12 mouse cellular contexts compared by ENCODE assay signal in genomic region chr8:114505351-114506347, GRCm38 (mm10).
A peak's percentile ranks its signal among the peaks of the same experiment; 100 is the strongest.
DNase-seq lines count a peak whose midpoint lies in the region; ATAC-seq and TF ChIP-seq lines count a peak whose summit lies in the region.
"Had no signal": no experiment of that assay in that cellular context is flagged by ENCODE, and none has a peak within 500 bp of the region (broad histone marks: within the 10 kb centered on the region; RNA-seq: fewer than 3 reads in every experiment).

No protein-coding gene starts in this region.

- H3K36me3 ChIP-seq in hindbrain, embryonic 13.5 days = no peaks in the 10 kb centered on the region
- no peaks in the 10 kb centered on the region for H3K36me3 ChIP-seq in hindbrain, embryonic 11.5 days (ENCODE audit: control insufficient read depth, insufficient read depth, low read length)
- H3K36me3 ChIP-seq in CH12.LX (replicated peaks in 1 of 2; ENCODE audit: control insufficient read depth in 1 of 2, insufficient read depth in 1 of 2, low read length in 1 of 2) = peaks cover 0 to 46% of the 10 kb centered on the region in 2 experiments
- no peaks in the 10 kb centered on the region for H3K36me3 ChIP-seq in embryonic facial prominence, embryonic 11.5 days (replicated peaks; ENCODE audit: control insufficient read depth, insufficient read depth, low read depth, low read length)
- no peaks in the 10 kb centered on the region for H3K36me3 ChIP-seq in limb, embryonic 12.5 days
- H3K36me3 ChIP-seq: hindbrain, embryonic 12.5 days; neural tube, embryonic 12.5 days had no signal

- no peaks in the 10 kb centered on the region; the same call in 1 of the 2 replicates for H3K27me3 ChIP-seq in hindbrain, embryonic 13.5 days
- H3K27me3 ChIP-seq in hindbrain, embryonic 11.5 days (ENCODE audit: control insufficient read depth, insufficient read depth, low read length) = no peaks in the 10 kb centered on the region
- no peaks in the 10 kb centered on the region for H3K27me3 ChIP-seq in CH12.LX (replicated peaks)
- no peaks in the 10 kb centered on the region for H3K27me3 ChIP-seq in embryonic facial prominence, embryonic 11.5 days (ENCODE audit: control insufficient read depth, insufficient read depth, low read length)
- peaks cover 22% of the 10 kb centered on the region; the same call in 1 of the 2 replicates for H3K27me3 ChIP-seq in limb, embryonic 12.5 days
- H3K27me3 ChIP-seq: neural tube, embryonic 12.5 days had no signal

- no peak overlapping the region for H3K4me2 ChIP-seq in hindbrain, embryonic 13.5 days
- no peak overlapping the region for H3K4me2 ChIP-seq in hindbrain, embryonic 11.5 days (replicated peaks; ENCODE audit: low read depth, low read length)
- no peak overlapping the region for H3K4me2 ChIP-seq in CH12.LX (ENCODE audit: insufficient read depth, low read depth, poor library complexity, severe bottlenecking)
- no peak overlapping the region; the same call in 1 of the 2 replicates for H3K4me2 ChIP-seq in embryonic facial prominence, embryonic 11.5 days (ENCODE audit: low read depth, low read length)
- H3K4me2 ChIP-seq in limb, embryonic 12.5 days = peak overlapping the region; percentile 43; the same call in 1 of the 2 replicates
- H3K4me2 ChIP-seq: neural tube, embryonic 12.5 days had no signal

- TF ChIP-seq CTCF in CH12.LX (conservative IDR thresholded peaks at IDR 0.05 in 1 of 2, IDR thresholded peaks at IDR 0.05 in 1 of 2; ENCODE audit: low read depth in 2 of 2, low read length in 2 of 2) = no peak
- no peak for TF ChIP-seq CTCF in left cerebral cortex, adult 2 months (IDR thresholded peaks at IDR 0.05)

- 85% methylated on average over 18 of the region's 18 CpGs for WGBS in hindbrain, embryonic 13.5 days
- WGBS in hindbrain, embryonic 11.5 days = 83% methylated on average over 18 of the region's 18 CpGs
- WGBS in embryonic facial prominence, embryonic 11.5 days = 73% methylated on average over 18 of the region's 18 CpGs
- WGBS in limb, embryonic 12.5 days = 70% methylated on average over 18 of the region's 18 CpGs

- no peak for TF ChIP-seq RAD21 in CH12.LX (IDR thresholded peaks at IDR 0.05; ENCODE audit: low read depth, low read length)

- peak overlapping the region; percentile 64; the same call in 1 of the 2 replicates for H3K27ac ChIP-seq in hindbrain, embryonic 13.5 days
- H3K27ac ChIP-seq in hindbrain, embryonic 11.5 days (ENCODE audit: low read depth, low read length) = no peak overlapping the region
- no peak overlapping the region for H3K27ac ChIP-seq in CH12.LX (ENCODE audit: insufficient read depth, low read depth)
- no peak overlapping the region for H3K27ac ChIP-seq in embryonic facial prominence, embryonic 11.5 days (replicated peaks; ENCODE audit: low read depth, low read length)
- H3K27ac ChIP-seq in limb, embryonic 12.5 days = no peak overlapping the region
- no peak overlapping the region for H3K27ac ChIP-seq in left cerebral cortex, adult 2 months
- H3K27ac ChIP-seq: neural tube, embryonic 12.5 days had no signal

- H3K4me3 ChIP-seq in hindbrain, embryonic 13.5 days = no peak overlapping the region
- H3K4me3 ChIP-seq in hindbrain, embryonic 11.5 days (ENCODE audit: low read depth, low read length) = no peak overlapping the region
- H3K4me3 ChIP-seq in CH12.LX (replicated peaks in 1 of 3; ENCODE audit: low read depth in 2 of 3, low read length in 2 of 3, poor library complexity in 1 of 3) = no peak overlapping the region
- no peak overlapping the region for H3K4me3 ChIP-seq in embryonic facial prominence, embryonic 11.5 days (ENCODE audit: low read depth, low read length)
- H3K4me3 ChIP-seq in limb, embryonic 12.5 days (replicated peaks) = no peak overlapping the region; the same call in 1 of the 2 replicates
- H3K4me3 ChIP-seq in left cerebral cortex, adult 2 months = no peak overlapping the region
- H3K4me3 ChIP-seq: hindbrain, embryonic 12.5 days; neural tube, embryonic 12.5 days had no signal

- no peak for TF ChIP-seq EP300 in CH12.LX (IDR thresholded peaks at IDR 0.05; ENCODE audit: low read length)

- peaks cover 54% of the 10 kb centered on the region for H3K4me1 ChIP-seq in hindbrain, embryonic 13.5 days (replicated peaks)
- H3K4me1 ChIP-seq in hindbrain, embryonic 11.5 days (replicated peaks; ENCODE audit: control insufficient read depth, insufficient read depth, low read length) = no peaks in the 10 kb centered on the region
- H3K4me1 ChIP-seq in CH12.LX (ENCODE audit: control insufficient read depth in 1 of 2, insufficient read depth in 2 of 2) = peaks cover 3 to 10% of the 10 kb centered on the region in 2 experiments
- peaks cover 7% of the 10 kb centered on the region for H3K4me1 ChIP-seq in embryonic facial prominence, embryonic 11.5 days (ENCODE audit: control insufficient read depth, insufficient read depth, low read length)
- H3K4me1 ChIP-seq in limb, embryonic 12.5 days (replicated peaks) = peaks cover 32% of the 10 kb centered on the region

- no peak for TF ChIP-seq POLR2A in CH12.LX (IDR thresholded peaks at IDR 0.05; ENCODE audit: low read depth, low read length)

- no peak overlapping the region for H3K9ac ChIP-seq in hindbrain, embryonic 13.5 days
- H3K9ac ChIP-seq in hindbrain, embryonic 11.5 days (ENCODE audit: low read depth, low read length) = no peak overlapping the region
- no peak overlapping the region for H3K9ac ChIP-seq in CH12.LX (ENCODE audit: insufficient read depth, low read depth)
- no peak overlapping the region for H3K9ac ChIP-seq in embryonic facial prominence, embryonic 11.5 days (replicated peaks; ENCODE audit: low read length)
- no peak overlapping the region for H3K9ac ChIP-seq in limb, embryonic 12.5 days (replicated peaks)
- H3K9ac ChIP-seq: hindbrain, embryonic 12.5 days; liver, postnatal 0 days; neural tube, embryonic 12.5 days had no signal

- DNase-seq in hindbrain, embryonic 11.5 days (ENCODE audit: low spot score) = no peak
- peak; percentile 11 for DNase-seq in CH12.LX (ENCODE audit: extremely low read depth)
- DNase-seq in embryonic facial prominence, embryonic 11.5 days (ENCODE audit: low spot score) = peak; percentile 12
- DNase-seq in layer of hippocampus, postnatal 36 days = no peak
- no peak for DNase-seq in left cerebral cortex, adult 2 months (ENCODE audit: extremely low spot score in 1 of 2, low spot score in 2 of 2)
- DNase-seq in spleen, postnatal 14 days (ENCODE audit: low spot score in 2 of 2) = no peak
- DNase-seq: liver, postnatal 0 days; thymus, postnatal 14 days had no signal

- no peaks in the 10 kb centered on the region for H3K9me3 ChIP-seq in hindbrain, embryonic 13.5 days
- no peaks in the 10 kb centered on the region for H3K9me3 ChIP-seq in hindbrain, embryonic 11.5 days (ENCODE audit: control insufficient read depth, low read length)
- no peaks in the 10 kb centered on the region for H3K9me3 ChIP-seq in CH12.LX (replicated peaks; ENCODE audit: low read length)
- no peaks in the 10 kb centered on the region for H3K9me3 ChIP-seq in embryonic facial prominence, embryonic 11.5 days (replicated peaks; ENCODE audit: control insufficient read depth, low read length)
- no peaks in the 10 kb centered on the region for H3K9me3 ChIP-seq in limb, embryonic 12.5 days
- H3K9me3 ChIP-seq: hindbrain, embryonic 12.5 days; neural tube, embryonic 12.5 days had no signal

- intact Hi-C loops in left cerebral cortex, adult 2 months (cut with DNase I) = no loop called here

- H3K79me2 ChIP-seq in CH12.LX (replicated peaks; ENCODE audit: control insufficient read depth, extremely low read depth, insufficient read depth, poor library complexity, severe bottlenecking) = no peaks in the 10 kb centered on the region

- dilution Hi-C loops in CH12.LX (cut with MboI; ENCODE audit: extremely low pct_ligation_motif_present, extremely low pct_unique_long_range_greater_than_20kb, low sequenced_read_pairs) = no loop called here

- in situ Hi-C loops in CH12.LX (cut with MboI; ENCODE audit: low pct_ligation_motif_present, low pct_unique_long_range_greater_than_20kb, low sequenced_read_pairs) = no loop called here

- ATAC-seq in hindbrain, embryonic 13.5 days (ENCODE audit: low FRiP score) = peak; percentile 24; the same call in 1 of the 2 replicates
- ATAC-seq in hindbrain, embryonic 11.5 days (ENCODE audit: low FRiP score) = no peak
- ATAC-seq in embryonic facial prominence, embryonic 11.5 days (replicated peaks; ENCODE audit: insufficient number of reproducible peaks, low FRiP score, low TSS enrichment, low read depth) = peak; percentile 19; the same call in 1 of the 2 replicates
- ATAC-seq in limb, embryonic 12.5 days (ENCODE audit: insufficient number of reproducible peaks, insufficient read depth, low FRiP score, low TSS enrichment, low read depth) = peak; percentile 34; the same call in 1 of the 2 replicates
- ATAC-seq: liver, postnatal 0 days had no signal

TF ChIP-seq in CH12.LX, 34 proteins besides CTCF, POLR2A, EP300 and RAD21:
- TF ChIP-seq UBTF (IDR thresholded peaks at IDR 0.05; ENCODE audit: low read depth, low read length) (no peak), MEF2A (IDR thresholded peaks at IDR 0.05; ENCODE audit: borderline replicate concordance, low read depth, low read length) (no peak), NRF1 (IDR thresholded peaks at IDR 0.05; ENCODE audit: low read depth, low read length) (no peak), MYC (IDR thresholded peaks at IDR 0.05; ENCODE audit: low read depth, low read length) (no peak), ELF1 (IDR thresholded peaks at IDR 0.05; ENCODE audit: low read depth, low read length) (no peak), KAT2A (IDR thresholded peaks at IDR 0.05; ENCODE audit: insufficient replicate concordance, low read length) (no peak), TCF12 (IDR thresholded peaks at IDR 0.05; ENCODE audit: low read depth, low read length) (no peak), GABPA (IDR thresholded peaks at IDR 0.05; ENCODE audit: insufficient replicate concordance, low read depth, low read length) (no peak), USF1 (IDR thresholded peaks at IDR 0.05; ENCODE audit: low read depth, low read length) (no peak), SIN3A (IDR thresholded peaks at IDR 0.05; ENCODE audit: low read length) (no peak), MAFK (IDR thresholded peaks at IDR 0.05; ENCODE audit: insufficient replicate concordance, low read length) (no peak)
TF ChIP-seq in CH12.LX: peak in this region for 0.

Comparison
In these comparisons a context has a peak if more than half of its experiments do, and no peak if none do; other contexts are left out.
1. DNase-seq: peak in CH12.LX (single experiment) and embryonic facial prominence, embryonic 11.5 days (single experiment); none in hindbrain, embryonic 11.5 days (single experiment), layer of hippocampus, postnatal 36 days (0 of 2), left cerebral cortex, adult 2 months (0 of 2) and spleen, postnatal 14 days (0 of 2).